Mouse (Mus musculus) layer of hippocampus, adult 9-11 months (tissue): ENCODE results near the gene Plekhh3.
A peak's percentile ranks its signal among the peaks of the same experiment; 100 is the strongest.

Experiments
- DNase-seq: peaks from one replicate; pipeline ENCODE4 v3.0.0; 2022

The Plekhh3 gene

GRCm38 (mm10) chr11:101118105-101118504 is 53.0 kb downstream of the Plekhh3 start:
- no peak for DNase-seq

GRCm38 (mm10) chr11:101115564-101115963 is 55.6 kb downstream of the Plekhh3 start:
- DNase-seq: peak; percentile 52
